Mouse (Mus musculus) C2C12 (cell line): ENCODE measurements around the gene Hsp90b1. TPM values are rescaled to one million over a fixed set of nuclear protein-coding genes. Genes with fewer than 3 reads are reported as not detected.
A peak's percentile ranks its signal among the peaks of the same experiment; 100 is the strongest.

ENCODE experiments used
- H3K27me3 ChIP-seq: one replicate; pipeline ENCODE4 v1.6.1; 2011; ENCODE audit not compliant: control insufficient read depth, insufficient read depth, insufficient read length
- H3K36me3 ChIP-seq: one replicate; pipeline ENCODE4 v1.6.1; 2011; ENCODE audit not compliant: control insufficient read depth, insufficient read depth
- H3K4me3 ChIP-seq: one replicate; pipeline ENCODE4 v1.5.1; 2011; ENCODE audit warnings: mild to moderate bottlenecking, control low read depth; ENCODE audit not compliant: poor library complexity, insufficient read depth, severe bottlenecking
- H3K79me2 ChIP-seq: one replicate; pipeline ENCODE4 v1.6.1; 2011; ENCODE audit not compliant: control insufficient read depth, insufficient read depth
- H3K79me3 ChIP-seq: one replicate; pipeline ENCODE4 v1.6.1; 2011; ENCODE audit warnings: low read depth, control low read depth
- H3ac ChIP-seq: one replicate; pipeline ENCODE3; 2011; ENCODE audit warnings: low read depth; ENCODE audit not compliant: control insufficient read depth, insufficient read length
- CEBPB ChIP-seq: IDR thresholded peaks from one replicate; pipeline ENCODE4 v1.6.1; 2011; ENCODE audit warnings: low read depth, mild to moderate bottlenecking, control low read depth, moderate library complexity
- CTCF ChIP-seq: IDR thresholded peaks from one replicate; pipeline ENCODE4 v1.5.1; 2011; ENCODE audit not compliant: control insufficient read depth, insufficient read depth, insufficient read length
- FOSL1 ChIP-seq: IDR thresholded peaks from one replicate; pipeline ENCODE4 v1.8.0; 2011; ENCODE audit warnings: mild to moderate bottlenecking, low read length; ENCODE audit not compliant: poor library complexity, insufficient read depth, severe bottlenecking
- MAX ChIP-seq: IDR thresholded peaks from one replicate; pipeline ENCODE4 v1.6.1; 2011; ENCODE audit warnings: mild to moderate bottlenecking, control low read depth
- MYOD1 ChIP-seq: IDR thresholded peaks from one replicate; pipeline ENCODE4 v1.6.1; 2011; ENCODE audit warnings: low read depth; ENCODE audit not compliant: control insufficient read depth, insufficient read length
- MYOG ChIP-seq: IDR thresholded peaks from one replicate; pipeline ENCODE4 v1.6.1; 2011; ENCODE audit not compliant: control insufficient read depth, insufficient read length; ENCODE audit errors: extremely low read depth
- USF1 ChIP-seq: IDR thresholded peaks from one replicate; pipeline ENCODE4 v1.6.1; 2011; ENCODE audit warnings: low read depth, mild to moderate bottlenecking, control low read depth, moderate library complexity
- polyA plus RNA-seq: library from polyadenylated mRNA; unstranded; fragments of >200 nt; fragmentation: generic; extraction: Trizol; gene quantifications from one replicate; pipeline ENCODE4 v1.2.1, GENCODE M21; 2012; ENCODE audit warnings: missing spikeins

Gene Hsp90b1
- polyA plus RNA-seq, 1 experiment: 218 TPM

- Histone ChIP-seq H3K27me3 (no peaks in the 10 kb centered on the region), H3ac (no peak overlapping the region), H3K4me3 (no peak overlapping the region), H3K79me3 (no peaks in the 10 kb centered on the region), H3K36me3 (no peaks in the 10 kb centered on the region), H3K79me2 (no peaks in the 10 kb centered on the region)
- no peak for TF ChIP-seq MAX
- TF ChIP-seq MYOD1: no peak
- no peak for TF ChIP-seq MYOG
- no peak for TF ChIP-seq CEBPB
- no peak for TF ChIP-seq FOSL1
- no peak for TF ChIP-seq CTCF
- no peak for TF ChIP-seq USF1
Measured at GRCm38 (mm10) chr10:86728176-86728575, 22.9 kb upstream of the Hsp90b1 start.

DNA sequence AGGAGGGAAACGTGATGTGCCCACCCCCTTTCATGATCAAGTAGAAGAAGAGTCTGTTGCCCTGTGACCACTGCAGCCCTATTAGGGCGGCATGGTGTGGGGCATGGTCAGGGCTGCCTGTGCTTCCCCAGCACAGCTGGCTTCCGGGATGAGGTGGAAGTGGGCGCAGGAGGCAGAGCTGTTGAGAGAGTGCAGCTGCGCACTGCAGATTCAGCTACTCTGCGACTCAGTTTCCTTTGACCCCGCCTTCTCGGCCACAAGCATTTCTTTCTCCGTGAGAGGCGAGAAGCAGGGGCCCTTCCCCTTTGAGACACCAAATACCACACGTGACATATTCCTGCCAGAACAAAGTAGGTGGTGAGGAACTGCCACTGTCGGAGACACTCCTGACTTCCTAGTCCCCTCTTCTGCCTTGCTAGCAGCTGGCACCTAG, 22.3 kb upstream of the Hsp90b1 start:
- no peaks in the 10 kb centered on the region for H3K79me3 ChIP-seq
- no peak for TF ChIP-seq FOSL1
- TF ChIP-seq USF1: no peak
- TF ChIP-seq CEBPB: no peak
- no peak for TF ChIP-seq CTCF
- TF ChIP-seq MYOG: no peak
- no peak for TF ChIP-seq MAX
- TF ChIP-seq MYOD1: no peak
- no peak overlapping the region for H3ac ChIP-seq
- no peaks in the 10 kb centered on the region for H3K79me2 ChIP-seq
- no peaks in the 10 kb centered on the region for H3K36me3 ChIP-seq
- H3K4me3 ChIP-seq: no peak overlapping the region
- no peaks in the 10 kb centered on the region for H3K27me3 ChIP-seq

- TF ChIP-seq MYOD1 (no peak), USF1 (no peak), MAX (no peak), MYOG (no peak), FOSL1 (no peak), CTCF (no peak)
- H3K27me3 ChIP-seq: no peaks in the 10 kb centered on the region
- no peaks in the 10 kb centered on the region for H3K79me3 ChIP-seq
- H3K4me3 ChIP-seq: no peak overlapping the region
- no peak overlapping the region for H3ac ChIP-seq
- H3K36me3 ChIP-seq: no peaks in the 10 kb centered on the region
- H3K79me2 ChIP-seq: no peaks in the 10 kb centered on the region
Measured at GRCm38 (mm10) chr10:86712156-86712555, 6.8 kb upstream of the Hsp90b1 start.

DNA sequence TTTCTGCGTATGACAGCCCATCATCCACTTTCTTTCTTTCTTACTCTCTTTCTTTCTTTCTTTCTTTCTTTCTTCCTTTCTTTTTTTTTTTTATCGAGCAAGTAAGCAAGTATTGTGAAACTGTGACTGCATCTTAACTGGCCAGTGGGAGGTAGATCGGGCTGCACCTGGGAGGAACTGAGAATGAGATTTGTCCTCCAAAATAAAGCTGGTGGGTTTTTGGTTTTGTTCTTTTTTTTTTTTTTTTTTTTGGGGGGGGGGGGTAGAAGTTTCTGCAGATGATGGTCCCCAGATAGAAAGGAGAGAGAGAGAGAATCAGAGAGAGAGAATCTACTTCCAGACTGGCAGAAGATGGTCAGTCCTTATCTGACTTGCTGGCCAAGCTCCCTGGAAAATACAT, 1.8 kb upstream of the Hsp90b1 start:
- Histone ChIP-seq H3K79me3 (peaks cover 30% of the 10 kb centered on the region), H3ac (no peak overlapping the region)
- TF ChIP-seq USF1: no peak
- no peak for TF ChIP-seq CTCF
- no peak for TF ChIP-seq FOSL1
- no peak for TF ChIP-seq MYOG
- no peak for TF ChIP-seq CEBPB
- no peak for TF ChIP-seq MAX

GRCm38 (mm10) chr10:86705922-86706752, 828 bp upstream of the Hsp90b1 start:
- Histone ChIP-seq H3K79me2 (peaks cover 42% of the 10 kb centered on the region), H3ac (peak overlapping the region; percentile 73), H3K36me3 (peaks cover 34% of the 10 kb centered on the region), H3K4me3 (peak overlapping the region; percentile 41), H3K27me3 (no peaks in the 10 kb centered on the region), H3K79me3 (peaks cover 40% of the 10 kb centered on the region)
- TF ChIP-seq CTCF (no peak), MYOD1 (no peak), USF1 (no peak), MYOG (no peak), MAX (no peak), FOSL1 (no peak), CEBPB (no peak)

More for the DNA sequence above, 1.8 kb upstream of the Hsp90b1 start:
- peaks cover 32% of the 10 kb centered on the region for H3K79me2 ChIP-seq
- peaks cover 24% of the 10 kb centered on the region for H3K36me3 ChIP-seq
- H3K27me3 ChIP-seq: no peaks in the 10 kb centered on the region
- H3K4me3 ChIP-seq: no peak overlapping the region
